Mouse (Mus musculus) midbrain, embryonic 12.5 days (tissue): ENCODE results near the gene Olfr815. TPM values are rescaled to one million over a fixed set of nuclear protein-coding genes. Genes with fewer than 3 reads are reported as not detected.
"Not testable (repeated sequence)": the region's sequence is repeated elsewhere in the genome, so short reads cannot be mapped to it uniquely, and the experiment has no call there.

Source experiments
- ATAC-seq: fragments of 200-750 bp; cut with Nextera tagmentation; 2 replicates; pipeline ENCODE4 v1.8.0; 2017; ENCODE audit warnings: low read depth, moderate TSS enrichment, moderate library complexity; ENCODE audit not compliant: low FRiP score
- H3K27ac ChIP-seq: fragments of 300-500 bp; sonication (generic); replicated peaks from 2 replicates; pipeline ENCODE4 v1.5.1; 2016; ENCODE audit warnings: mild to moderate bottlenecking
- H3K27me3 ChIP-seq: fragments of 300-500 bp; sonication (generic); 2 replicates; pipeline ENCODE4 v1.6.1; 2016; ENCODE audit warnings: mild to moderate bottlenecking
- H3K36me3 ChIP-seq: fragments of 300-500 bp; sonication (generic); 2 replicates; pipeline ENCODE4 v1.6.1; 2016
- H3K4me1 ChIP-seq: fragments of 300-500 bp; sonication (generic); 2 replicates; pipeline ENCODE4 v1.6.1; 2016
- H3K4me2 ChIP-seq: fragments of 300-500 bp; sonication (generic); replicated peaks from 2 replicates; pipeline ENCODE4 v1.6.1; 2016; ENCODE audit warnings: mild to moderate bottlenecking, moderate library complexity
- H3K4me3 ChIP-seq: fragments of 300-500 bp; sonication (generic); 2 replicates; pipeline ENCODE4 v1.5.1; 2016; ENCODE audit warnings: mild to moderate bottlenecking
- H3K9ac ChIP-seq: fragments of 300-500 bp; sonication (generic); replicated peaks from 2 replicates; pipeline ENCODE4 v1.6.1; 2016; ENCODE audit warnings: mild to moderate bottlenecking, moderate library complexity
- H3K9me3 ChIP-seq: fragments of 300-500 bp; sonication (generic); 2 replicates; pipeline ENCODE4 v1.6.1; 2016; ENCODE audit warnings: mild to moderate bottlenecking
- WGBS: fragments of 180-500 bp; shearing (Covaris S2); methylation state at CpG from one replicate; pipeline ENCODE4 v1.1.7; 2016; 5-methylcytosine and 5-hydroxymethylcytosine counted together
- polyA plus RNA-seq: library from polyadenylated mRNA; unstranded; fragments of >200 nt; fragmentation: Nextera tagmentation; extraction: Ambion mirVana; gene quantifications from 2 replicates; pipeline ENCODE4 v1.2.1, GENCODE M21; 2016

Gene Olfr815
- not detected in 2 replicates for polyA plus RNA-seq

DNA sequence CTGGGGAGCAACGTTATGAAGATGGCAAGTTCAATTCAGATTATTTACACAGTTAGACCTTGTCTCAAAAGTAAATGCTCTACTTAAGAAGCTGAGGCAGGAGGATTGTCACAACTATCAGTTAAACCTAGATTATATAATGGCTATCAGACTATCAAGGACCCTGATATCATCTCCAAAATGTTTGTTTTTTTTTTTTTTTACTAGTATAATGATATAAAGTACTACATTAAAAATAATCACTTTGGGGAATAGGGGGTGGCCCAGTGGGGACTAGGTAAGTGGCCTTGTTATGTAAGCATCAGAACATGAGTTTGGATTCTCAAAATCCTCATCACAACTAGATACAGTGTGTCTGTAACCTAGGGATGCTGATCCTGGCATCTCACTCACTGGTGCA lies at the start of gene Olfr815:
TSS of gene Olfr815 (minus strand) at position 101 of the 400 bp plus-strand sequence.
- not testable (repeated sequence) for H3K27ac ChIP-seq, H3K9me3 ChIP-seq, ATAC-seq, H3K27me3 ChIP-seq, H3K36me3 ChIP-seq, H3K4me3 ChIP-seq, H3K4me2 ChIP-seq, H3K4me1 ChIP-seq, H3K9ac ChIP-seq
- WGBS = 67% methylated on average over 1 of the region's 1 CpGs

DNA sequence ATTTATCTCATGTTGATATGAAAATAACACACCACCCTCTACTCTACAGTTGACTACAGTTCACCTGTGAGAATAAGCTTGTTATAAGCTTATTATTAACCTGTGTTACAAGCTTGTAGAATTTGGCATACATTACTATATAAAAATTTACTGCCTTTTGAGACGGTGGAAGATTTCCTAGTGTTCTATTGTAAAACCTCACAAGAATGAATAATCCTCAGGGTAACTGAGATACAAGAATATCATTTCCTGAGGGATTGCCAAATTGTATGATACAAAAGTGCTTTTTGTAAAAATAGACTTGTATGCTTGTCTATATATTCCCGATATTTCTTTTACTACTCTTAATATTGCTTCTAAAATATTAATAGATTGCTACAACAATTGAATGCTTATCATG lies 43.3 kb upstream of the Olfr815 start, which contains the start of gene Olfr818:
TSS of gene Olfr818 (minus strand) at position 101 of the 400 bp plus-strand sequence.
- H3K36me3 ChIP-seq = no peaks in the 10 kb centered on the region
- H3K4me3 ChIP-seq = no peak within 1 kb of the TSS
- H3K4me1 ChIP-seq = no peaks in the 10 kb centered on the region
- no peak within 1 kb of the TSS for H3K27ac ChIP-seq
- no peaks in the 10 kb centered on the region for H3K9me3 ChIP-seq
- no peak for ATAC-seq
- H3K9ac ChIP-seq = no peak within 1 kb of the TSS
- H3K4me2 ChIP-seq = no peak within 1 kb of the TSS
- no peaks in the 10 kb centered on the region for H3K27me3 ChIP-seq
- 91% methylated on average over 2 of the region's 2 CpGs for WGBS

DNA sequence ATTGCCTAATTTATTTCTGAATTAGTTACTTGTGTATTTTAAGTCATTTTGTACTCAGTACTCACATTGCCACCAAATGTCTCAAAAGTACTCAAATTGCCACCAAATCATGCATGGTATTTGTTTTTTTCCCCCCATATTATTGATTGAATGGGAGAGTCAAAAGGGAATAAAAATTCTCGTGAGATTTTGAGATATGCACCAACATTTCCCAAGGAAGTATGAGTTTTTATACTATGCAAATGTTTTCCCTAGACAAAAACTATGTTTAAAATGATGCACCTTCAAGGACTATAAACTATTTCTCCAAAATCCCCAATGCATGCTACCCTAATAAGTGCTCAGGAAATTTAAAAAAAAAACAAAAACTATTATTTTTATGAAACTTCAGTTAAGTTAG lies 9.8 kb upstream of the Olfr815 start, which contains the start of gene Olfr816:
TSS of gene Olfr816 (minus strand) at position 101 of the 400 bp plus-strand sequence.
- no peak for ATAC-seq
- Histone ChIP-seq H3K36me3 (no peaks in the 10 kb centered on the region), H3K27ac (no peak within 1 kb of the TSS), H3K27me3 (no peaks in the 10 kb centered on the region), H3K4me1 (no peaks in the 10 kb centered on the region), H3K9me3 (no peaks in the 10 kb centered on the region), H3K4me2 (no peak within 1 kb of the TSS), H3K4me3 (no peak within 1 kb of the TSS), H3K9ac (no peak within 1 kb of the TSS)
- WGBS = 76% methylated on average over 1 of the region's 1 CpGs

DNA sequence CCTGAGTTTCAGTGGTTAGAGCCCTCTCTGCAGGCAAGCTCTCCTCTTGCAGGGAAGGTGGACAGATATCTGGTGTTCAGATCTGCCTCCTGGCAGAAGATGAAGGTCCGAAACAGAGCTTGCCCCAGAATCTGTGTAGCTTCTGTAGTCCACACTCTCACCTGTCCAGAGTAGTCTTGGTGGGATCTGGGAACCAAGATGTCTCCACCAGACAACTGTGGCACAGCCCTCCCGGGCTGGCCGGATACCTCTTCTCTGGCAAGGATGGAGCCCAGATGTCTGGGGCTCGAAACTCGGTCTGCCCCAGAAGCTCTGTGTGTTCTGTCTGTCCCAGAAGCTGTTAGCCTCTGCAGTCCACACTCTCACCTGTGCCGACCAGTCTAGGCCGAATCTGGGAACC lies 19.7 kb downstream of the Olfr815 start:
- Histone ChIP-seq H3K4me1 (no peaks in the 10 kb centered on the region), H3K27ac (no peak overlapping the region), H3K9me3 (no peaks in the 10 kb centered on the region), H3K36me3 (no peaks in the 10 kb centered on the region), H3K4me2 (no peak overlapping the region), H3K9ac (no peak overlapping the region), H3K27me3 (no peaks in the 10 kb centered on the region), H3K4me3 (no peak overlapping the region)
- WGBS = 89% methylated on average over 7 of the region's 7 CpGs
- ATAC-seq = no peak

DNA sequence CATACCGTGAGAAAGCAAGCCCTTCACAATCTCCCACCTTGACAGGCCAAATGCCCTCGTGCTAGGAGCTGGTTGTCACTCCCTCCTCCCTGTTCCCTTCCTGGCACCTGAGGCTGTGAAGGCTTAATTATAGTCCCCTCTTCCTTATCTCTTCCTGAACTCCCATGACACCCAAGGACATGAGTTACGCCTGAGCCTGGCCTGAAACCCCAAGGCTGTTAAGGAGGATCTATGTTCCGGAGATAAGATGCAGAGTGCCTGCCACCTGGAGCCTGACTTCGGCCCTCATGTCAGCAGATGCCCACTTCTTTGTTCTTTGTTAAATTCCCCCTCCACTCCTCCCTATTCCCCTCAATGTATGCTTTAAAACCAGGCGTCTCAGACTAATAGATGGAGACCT lies 20.2 kb downstream of the Olfr815 start:
- ATAC-seq, H3K27me3 ChIP-seq, H3K9ac ChIP-seq, H3K9me3 ChIP-seq, H3K4me2 ChIP-seq, H3K4me3 ChIP-seq, H3K27ac ChIP-seq, H3K36me3 ChIP-seq, H3K4me1 ChIP-seq: not testable (repeated sequence)
- 81% methylated on average over 6 of the region's 6 CpGs for WGBS

DNA sequence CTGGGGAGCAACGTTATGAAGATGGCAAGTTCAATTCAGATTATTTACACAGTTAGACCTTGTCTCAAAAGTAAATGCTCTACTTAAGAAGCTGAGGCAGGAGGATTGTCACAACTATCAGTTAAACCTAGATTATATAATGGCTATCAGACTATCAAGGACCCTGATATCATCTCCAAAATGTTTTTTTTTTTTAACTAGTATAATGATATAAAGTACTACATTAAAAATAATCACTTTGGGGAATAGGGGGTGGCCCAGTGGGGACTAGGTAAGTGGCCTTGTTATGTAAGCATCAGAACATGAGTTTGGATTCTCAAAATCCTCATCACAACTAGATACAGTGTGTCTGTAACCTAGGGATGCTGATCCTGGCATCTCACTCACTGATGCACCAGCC lies 25.9 kb downstream of the Olfr815 start, which contains the start of gene Olfr814:
TSS of gene Olfr814 (minus strand) at position 101 of the 400 bp plus-strand sequence.
- ATAC-seq, H3K4me1 ChIP-seq, H3K27ac ChIP-seq, H3K4me2 ChIP-seq, H3K4me3 ChIP-seq, H3K27me3 ChIP-seq, H3K9ac ChIP-seq, H3K36me3 ChIP-seq, H3K9me3 ChIP-seq: not testable (repeated sequence)
- WGBS = 71% methylated on average over 1 of the region's 1 CpGs

DNA sequence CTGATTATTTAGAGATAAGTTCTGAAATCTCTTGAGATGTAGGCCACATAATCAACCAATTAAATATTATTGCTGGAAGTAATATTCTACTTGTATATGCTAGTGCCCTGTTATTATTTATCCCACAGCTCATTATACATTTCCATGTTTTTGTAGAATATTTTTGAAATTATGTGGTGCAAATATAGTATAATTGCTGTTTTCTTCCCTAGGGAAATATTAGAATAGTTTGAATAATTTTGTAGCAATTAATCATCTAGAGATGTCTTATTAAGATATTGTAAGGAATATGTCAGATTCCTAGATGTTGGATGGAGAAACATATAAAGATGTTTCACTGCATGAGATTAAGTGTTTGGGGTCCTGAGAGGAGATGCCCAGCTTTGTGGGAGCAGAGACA lies 50.6 kb downstream of the Olfr815 start, which contains the start of gene Olfr813:
TSS of gene Olfr813 (plus strand) at position 301 of the 400 bp plus-strand sequence.
- H3K27ac ChIP-seq = no peak within 1 kb of the TSS
- no peak within 1 kb of the TSS for H3K9ac ChIP-seq
- no peaks in the 10 kb centered on the region for H3K27me3 ChIP-seq
- no peak for ATAC-seq
- no peaks in the 10 kb centered on the region for H3K36me3 ChIP-seq
- H3K4me1 ChIP-seq = no peaks in the 10 kb centered on the region
- H3K4me3 ChIP-seq = no peak within 1 kb of the TSS
- H3K4me2 ChIP-seq = no peak within 1 kb of the TSS
- no peaks in the 10 kb centered on the region for H3K9me3 ChIP-seq

Other genes with a start within 250 kb of the Olfr815 start
- not detected in 2 replicates for gene Olfr800, start 248.2 kb downstream of the Olfr815 start, polyA plus RNA-seq
- not detected in 2 replicates for gene Olfr801, start 232.0 kb downstream of the Olfr815 start, polyA plus RNA-seq
- gene Olfr802, start 217.7 kb downstream of the Olfr815 start, polyA plus RNA-seq = not detected in 2 replicates
- not detected in 2 replicates for gene Olfr803, start 211.6 kb downstream of the Olfr815 start, polyA plus RNA-seq
- not detected in 2 replicates for gene Olfr804, start 202.7 kb downstream of the Olfr815 start, polyA plus RNA-seq
- gene Olfr805, start 176.5 kb downstream of the Olfr815 start, polyA plus RNA-seq = not detected in 2 replicates
- not detected in 2 replicates for gene Olfr806, start 163.9 kb downstream of the Olfr815 start, polyA plus RNA-seq
- gene Olfr807, start 148.1 kb downstream of the Olfr815 start, polyA plus RNA-seq = not detected in 2 replicates
- gene Olfr808, start 140.4 kb downstream of the Olfr815 start, polyA plus RNA-seq = not detected in 2 replicates
- not detected in 2 replicates for gene Olfr809, start 131.2 kb downstream of the Olfr815 start, polyA plus RNA-seq
- gene Olfr810, start 111.0 kb downstream of the Olfr815 start, polyA plus RNA-seq = not detected in 2 replicates
- not detected in 2 replicates for gene Olfr811, start 101.5 kb downstream of the Olfr815 start, polyA plus RNA-seq
- gene Olfr812, start 59.8 kb downstream of the Olfr815 start, polyA plus RNA-seq = not detected in 2 replicates
- not detected in 2 replicates for gene Olfr813, start 50.5 kb downstream of the Olfr815 start, polyA plus RNA-seq
- not detected in 2 replicates for gene Olfr814, start 26.0 kb downstream of the Olfr815 start, polyA plus RNA-seq
- not detected in 2 replicates for gene Olfr816, start 9.7 kb upstream of the Olfr815 start, polyA plus RNA-seq
- not detected in 2 replicates for gene Olfr818, start 43.2 kb upstream of the Olfr815 start, polyA plus RNA-seq
- gene Olfr819, start 61.4 kb upstream of the Olfr815 start, polyA plus RNA-seq = not detected in 2 replicates
- not detected in 2 replicates for gene Olfr247, start 70.3 kb upstream of the Olfr815 start, polyA plus RNA-seq
- not detected in 2 replicates for gene Gm10310, start 79.2 kb upstream of the Olfr815 start, polyA plus RNA-seq
- not detected in 2 replicates for gene Olfr820, start 106.8 kb upstream of the Olfr815 start, polyA plus RNA-seq
- not detected in 2 replicates for gene Olfr821, start 124.5 kb upstream of the Olfr815 start, polyA plus RNA-seq
- gene Olfr822, start 165.3 kb upstream of the Olfr815 start, polyA plus RNA-seq = not detected in 2 replicates
- not detected in 2 replicates for gene Olfr823, start 209.5 kb upstream of the Olfr815 start, polyA plus RNA-seq
- not detected in 2 replicates for gene Olfr824, start 224.1 kb upstream of the Olfr815 start, polyA plus RNA-seq